Mouse (Mus musculus): Measurements from ENCODE around the gene Ucp2. TPM values are rescaled to one million over a fixed set of nuclear protein-coding genes. Genes with fewer than 3 reads are reported as not detected.
A peak's percentile ranks its signal among the peaks of the same experiment; 100 is the strongest.

Ucp2 gene
- total RNA-seq (2014; rRNA removed) (12.2 and 17.5 TPM in 2 replicates), polyA plus RNA-seq (2012; rRNA removed) (27.9 and 45.2 TPM in 2 replicates)

- TF ChIP-seq CTCF (IDR thresholded peaks at IDR 0.05; ENCODE audit: low read depth, low read length) (no peak), POLR2A (IDR thresholded peaks at IDR 0.05; ENCODE audit: extremely low read depth, insufficient read depth, low read length) (peak; percentile 89)
- DNase-seq (ENCODE audit: extremely low read depth, low read depth, low spot score), result peak; percentile 51
Measured at GRCm38 (mm10) chr7:100493117-100493483, at the start of gene Ucp2. Gene Ucp2, plus strand, starts transcription at chr7:100493337.

GRCm38 (mm10) chr7:100443728-100444127 is 49.4 kb upstream of the Ucp2 start:
- no peak for DNase-seq (ENCODE audit: extremely low read depth, low read depth, low spot score)
- Histone ChIP-seq H3K27ac (replicated peaks; ENCODE audit: insufficient read depth, low read depth, low read length) (no peak overlapping the region), H3K36me3 (ENCODE audit: control insufficient read depth, insufficient read depth, low read length) (peaks cover 42% of the 10 kb centered on the region), H3K79me2 (ENCODE audit: control insufficient read depth, insufficient read depth, low read length) (no peaks in the 10 kb centered on the region), H3K4me1 (ENCODE audit: control insufficient read depth, insufficient read depth, low read length) (no peaks in the 10 kb centered on the region), H3K4me3 (ENCODE audit: insufficient read depth, low read depth, low read length) (no peak overlapping the region), H3K27me3 (ENCODE audit: control insufficient read depth, insufficient read depth, low read length) (no peaks in the 10 kb centered on the region), H3K9ac (ENCODE audit: low read depth, low read length) (no peak overlapping the region)
- WGBS, result 88% methylated on average over 4 of the region's 4 CpGs
- TF ChIP-seq CTCF (IDR thresholded peaks at IDR 0.05; ENCODE audit: low read depth, low read length), result no peak
- no peak for TF ChIP-seq POLR2A (IDR thresholded peaks at IDR 0.05; ENCODE audit: extremely low read depth, insufficient read depth, low read length)

More at GRCm38 (mm10) chr7:100493117-100493483, at the start of gene Ucp2:
- Histone ChIP-seq H3K9ac (ENCODE audit: low read depth, low read length) (peak within 1 kb of the TSS; percentile 68), H3K4me3 (ENCODE audit: insufficient read depth, low read depth, low read length) (peak within 1 kb of the TSS; percentile 69), H3K4me1 (ENCODE audit: control insufficient read depth, insufficient read depth, low read length) (peaks cover 11% of the 10 kb centered on the region), H3K79me2 (ENCODE audit: control insufficient read depth, insufficient read depth, low read length) (no peaks in the 10 kb centered on the region), H3K27me3 (ENCODE audit: control insufficient read depth, insufficient read depth, low read length) (no peaks in the 10 kb centered on the region), H3K36me3 (ENCODE audit: control insufficient read depth, insufficient read depth, low read length) (no peaks in the 10 kb centered on the region), H3K27ac (replicated peaks; ENCODE audit: insufficient read depth, low read depth, low read length) (peak within 1 kb of the TSS; percentile 48)
- WGBS, result 1% methylated on average over 27 of the region's 27 CpGs

- no peaks in the 10 kb centered on the region; the same call in 1 of the 2 replicates for H3K4me1 ChIP-seq (ENCODE audit: control insufficient read depth, insufficient read depth, low read length)
- WGBS, result 82% methylated on average over 5 of the region's 5 CpGs
- TF ChIP-seq POLR2A (IDR thresholded peaks at IDR 0.05; ENCODE audit: extremely low read depth, insufficient read depth, low read length), result no peak
- TF ChIP-seq CTCF (IDR thresholded peaks at IDR 0.05; ENCODE audit: low read depth, low read length), result no peak
- no peak overlapping the region for H3K9ac ChIP-seq (ENCODE audit: low read depth, low read length)
- peaks cover 29% of the 10 kb centered on the region for H3K36me3 ChIP-seq (ENCODE audit: control insufficient read depth, insufficient read depth, low read length)
- H3K4me3 ChIP-seq (ENCODE audit: insufficient read depth, low read depth, low read length), result no peak overlapping the region
- no peak for DNase-seq (ENCODE audit: extremely low read depth, low read depth, low spot score)
- no peaks in the 10 kb centered on the region for H3K79me2 ChIP-seq (ENCODE audit: control insufficient read depth, insufficient read depth, low read length)
- no peaks in the 10 kb centered on the region for H3K27me3 ChIP-seq (ENCODE audit: control insufficient read depth, insufficient read depth, low read length)
- no peak overlapping the region for H3K27ac ChIP-seq (replicated peaks; ENCODE audit: insufficient read depth, low read depth, low read length)
Measured at GRCm38 (mm10) chr7:100446271-100446670, 46.9 kb upstream of the Ucp2 start.

- TF ChIP-seq POLR2A (IDR thresholded peaks at IDR 0.05; ENCODE audit: extremely low read depth, insufficient read depth, low read length) (no peak), CTCF (IDR thresholded peaks at IDR 0.05; ENCODE audit: low read depth, low read length) (no peak)
- no peak overlapping the region for H3K9ac ChIP-seq (ENCODE audit: low read depth, low read length)
- H3K36me3 ChIP-seq (ENCODE audit: control insufficient read depth, insufficient read depth, low read length), result peaks cover 18% of the 10 kb centered on the region; the same call in 1 of the 2 replicates
- H3K4me1 ChIP-seq (ENCODE audit: control insufficient read depth, insufficient read depth, low read length), result no peaks in the 10 kb centered on the region; the same call in 1 of the 2 replicates
- no peaks in the 10 kb centered on the region for H3K79me2 ChIP-seq (ENCODE audit: control insufficient read depth, insufficient read depth, low read length)
- 95% methylated on average over 12 of the region's 12 CpGs for WGBS
- no peak overlapping the region for H3K27ac ChIP-seq (replicated peaks; ENCODE audit: insufficient read depth, low read depth, low read length)
- no peak for DNase-seq (ENCODE audit: extremely low read depth, low read depth, low spot score)
- no peak overlapping the region for H3K4me3 ChIP-seq (ENCODE audit: insufficient read depth, low read depth, low read length)
- H3K27me3 ChIP-seq (ENCODE audit: control insufficient read depth, insufficient read depth, low read length), result no peaks in the 10 kb centered on the region
Measured at GRCm38 (mm10) chr7:100448530-100448929, 44.6 kb upstream of the Ucp2 start.

GRCm38 (mm10) chr7:100448985-100449384 is 44.2 kb upstream of the Ucp2 start:
- no peaks in the 10 kb centered on the region for H3K79me2 ChIP-seq (ENCODE audit: control insufficient read depth, insufficient read depth, low read length)
- H3K4me3 ChIP-seq (ENCODE audit: insufficient read depth, low read depth, low read length), result no peak overlapping the region
- no peak for DNase-seq (ENCODE audit: extremely low read depth, low read depth, low spot score)
- peaks cover 18% of the 10 kb centered on the region; the same call in 1 of the 2 replicates for H3K36me3 ChIP-seq (ENCODE audit: control insufficient read depth, insufficient read depth, low read length)
- TF ChIP-seq POLR2A (IDR thresholded peaks at IDR 0.05; ENCODE audit: extremely low read depth, insufficient read depth, low read length) (no peak), CTCF (IDR thresholded peaks at IDR 0.05; ENCODE audit: low read depth, low read length) (no peak)
- no peak overlapping the region for H3K9ac ChIP-seq (ENCODE audit: low read depth, low read length)
- WGBS, result 94% methylated on average over 3 of the region's 3 CpGs
- no peaks in the 10 kb centered on the region for H3K27me3 ChIP-seq (ENCODE audit: control insufficient read depth, insufficient read depth, low read length)
- no peak overlapping the region for H3K27ac ChIP-seq (replicated peaks; ENCODE audit: insufficient read depth, low read depth, low read length)
- H3K4me1 ChIP-seq (ENCODE audit: control insufficient read depth, insufficient read depth, low read length), result no peaks in the 10 kb centered on the region; the same call in 1 of the 2 replicates

- Histone ChIP-seq H3K27ac (replicated peaks; ENCODE audit: insufficient read depth, low read depth, low read length) (no peak overlapping the region), H3K36me3 (ENCODE audit: control insufficient read depth, insufficient read depth, low read length) (peaks cover 6% of the 10 kb centered on the region), H3K27me3 (ENCODE audit: control insufficient read depth, insufficient read depth, low read length) (no peaks in the 10 kb centered on the region), H3K4me3 (ENCODE audit: insufficient read depth, low read depth, low read length) (no peak overlapping the region), H3K4me1 (ENCODE audit: control insufficient read depth, insufficient read depth, low read length) (peaks cover 14% of the 10 kb centered on the region), H3K79me2 (ENCODE audit: control insufficient read depth, insufficient read depth, low read length) (no peaks in the 10 kb centered on the region), H3K9ac (ENCODE audit: low read depth, low read length) (no peak overlapping the region)
- TF ChIP-seq POLR2A (IDR thresholded peaks at IDR 0.05; ENCODE audit: extremely low read depth, insufficient read depth, low read length) (no peak), CTCF (IDR thresholded peaks at IDR 0.05; ENCODE audit: low read depth, low read length) (0 out of 2 replicates have a peak, but pooled peaks have one; percentile 8)
- no peak for DNase-seq (ENCODE audit: extremely low read depth, low read depth, low spot score)
- WGBS, result 45% methylated on average over 1 of the region's 1 CpGs
Measured at GRCm38 (mm10) chr7:100458153-100458552, 35.0 kb upstream of the Ucp2 start.
